Mouse (Mus musculus) Patski (cell line): ENCODE measurements around the gene Ftcd. TPM values are rescaled to one million over a fixed set of nuclear protein-coding genes. Genes with fewer than 3 reads are reported as not detected.

Experiments
- ATAC-seq: fragments of 100-300 bp; one replicate; pipeline ENCODE4 v1.8.0; 2021
- CTCF ChIA-PET: fragments of 350-600 bp; sonication (Branson Sonifier 250); formaldehyde crosslinking; loops from one replicate; lab custom pipeline; 2022; ENCODE audit warnings: inconsistent platforms; lab: Charles Lee
- POLR2A ChIA-PET: fragments of 350-600 bp; sonication (Branson Sonifier 250); formaldehyde crosslinking; loops from one replicate; lab custom pipeline; 2022; ENCODE audit warnings: antibody characterized with exemption, inconsistent platforms; lab: Charles Lee
- DNase-seq: peaks from one replicate; pipeline ENCODE4 v3.0.0-alpha.2; 2011; ENCODE audit warnings: low read depth, low spot score
- H3K27me3 ChIP-seq: fragments of 371-371 bp; one replicate; pipeline ENCODE4 v1.5.1; 2021
- CTCF ChIP-seq: fragments of 100-300 bp; IDR thresholded peaks from one replicate; pipeline ENCODE4 v1.5.1; 2021
- in situ Hi-C: fragments of 300-500 bp; cut with MboI; formaldehyde crosslinking; loops from 3 replicates; pipeline ENCODE4 v1.11.1; 2018; ENCODE audit warnings: low pct_unique_long_range_greater_than_20kb, mixed read lengths
- polyA plus RNA-seq: library from polyadenylated mRNA; unstranded; gene quantifications from one replicate; pipeline ENCODE4 v1.2.3, GENCODE M21; 2021

Ftcd gene
- 0.17 TPM for polyA plus RNA-seq

- TF ChIP-seq CTCF, result no peak
- ATAC-seq, result no peak
- ChIA-PET CTCF (interaction anchor here (1.1 kb wide), 1 partner anchor 62 kb away, joined by 4 read pairs; no protein-coding TSS in a partner anchor), POLR2A (no interaction called here)
- H3K27me3 ChIP-seq, result no peaks in the 10 kb centered on the region
- in situ Hi-C loops, result no loop called here
- no peak for DNase-seq
These were observed at the start of gene Ftcd for GRCm38 (mm10) chr10:76575374-76575773. Gene Ftcd, plus strand, starts transcription at chr10:76575648.

- peaks cover 6% of the 10 kb centered on the region for H3K27me3 ChIP-seq
- ChIA-PET POLR2A (interaction anchor here (1.0 kb wide), 1 partner anchor 21 kb away, joined by 3 read pairs; no protein-coding TSS in a partner anchor), CTCF (no interaction called here)
- in situ Hi-C loops, result no loop called here
- ATAC-seq (no peak), DNase-seq (no peak)
- no peak for TF ChIP-seq CTCF
These were observed 44.5 kb upstream of the Ftcd start for GRCm38 (mm10) chr10:76530922-76531321.

GRCm38 (mm10) chr10:76531375-76531774 is 44.1 kb upstream of the Ftcd start, which contains the start of gene Lss:
Gene Lss, plus strand, starts transcription at chr10:76531588.
- no peak for TF ChIP-seq CTCF
- DNase-seq (peak; percentile 66), ATAC-seq (peak; percentile 97)
- POLR2A ChIA-PET, result interaction anchor here (1.0 kb wide), 1 partner anchor 22 kb away, joined by 3 read pairs; no protein-coding TSS in a partner anchor
- CTCF ChIA-PET, result no interaction called here
- peaks cover 6% of the 10 kb centered on the region for H3K27me3 ChIP-seq
- in situ Hi-C loops, result no loop called here

- in situ Hi-C loops, result no loop called here
- ATAC-seq, result peak; percentile 23
These were observed 43.6 kb upstream of the Ftcd start for GRCm38 (mm10) chr10:76531828-76532227.

GRCm38 (mm10) chr10:76535526-76535925 is 39.9 kb upstream of the Ftcd start:
- TF ChIP-seq CTCF, result no peak
- DNase-seq (no peak), ATAC-seq (no peak)
- in situ Hi-C loops, result no loop called here
- H3K27me3 ChIP-seq, result no peaks in the 10 kb centered on the region
- POLR2A ChIA-PET, result no interaction called here
- CTCF ChIA-PET, result no interaction called here

More at GRCm38 (mm10) chr10:76531828-76532227, 43.6 kb upstream of the Ftcd start:
- CTCF ChIA-PET, result no interaction called here
- no peak for DNase-seq
- peaks cover 6% of the 10 kb centered on the region for H3K27me3 ChIP-seq
- no peak for TF ChIP-seq CTCF
- POLR2A ChIA-PET, result no interaction called here

- peak; percentile 45 for ATAC-seq
These were observed 37.8 kb upstream of the Ftcd start for GRCm38 (mm10) chr10:76537619-76538018.

GRCm38 (mm10) chr10:76541336-76542085 is 33.9 kb upstream of the Ftcd start:
- in situ Hi-C loops, result no loop called here

More at GRCm38 (mm10) chr10:76537619-76538018, 37.8 kb upstream of the Ftcd start:
- peak; percentile 49 for DNase-seq
- no peak for TF ChIP-seq CTCF
- H3K27me3 ChIP-seq, result no peaks in the 10 kb centered on the region
- in situ Hi-C loops, result no loop called here
- POLR2A ChIA-PET, result interaction anchor here (0.6 kb wide), 1 partner anchor 109 kb away, joined by 4 read pairs; no protein-coding TSS in a partner anchor
- CTCF ChIA-PET, result no interaction called here

GRCm38 (mm10) chr10:76542636-76543375 is 32.6 kb upstream of the Ftcd start:
- no peak for TF ChIP-seq CTCF
- CTCF ChIA-PET, result no interaction called here
- POLR2A ChIA-PET, result interaction anchor here (0.6 kb wide), 1 partner anchor 52 kb away, joined by 3 read pairs; no protein-coding TSS in a partner anchor
- in situ Hi-C loops, result no loop called here
- no peaks in the 10 kb centered on the region for H3K27me3 ChIP-seq
- ATAC-seq, result no peak
- peak; percentile 41 for DNase-seq

More at GRCm38 (mm10) chr10:76541336-76542085, 33.9 kb upstream of the Ftcd start:
- ATAC-seq, result no peak
- no peak for DNase-seq
- no peaks in the 10 kb centered on the region for H3K27me3 ChIP-seq
- no peak for TF ChIP-seq CTCF
- ChIA-PET CTCF (no interaction called here), POLR2A (no interaction called here)

GRCm38 (mm10) chr10:76546566-76546965 is 28.9 kb upstream of the Ftcd start:
- in situ Hi-C loops, result no loop called here
- ATAC-seq, result no peak
- ChIA-PET CTCF (no interaction called here), POLR2A (interaction anchor here (0.9 kb wide), 1 partner anchor 45 kb away, joined by 3 read pairs; no protein-coding TSS in a partner anchor)
- H3K27me3 ChIP-seq, result no peaks in the 10 kb centered on the region
- DNase-seq, result no peak
- TF ChIP-seq CTCF, result no peak

- in situ Hi-C loops, result no loop called here
- ATAC-seq (no peak), DNase-seq (no peak)
- H3K27me3 ChIP-seq, result no peaks in the 10 kb centered on the region
- no peak for TF ChIP-seq CTCF
- ChIA-PET POLR2A (no interaction called here), CTCF (no interaction called here)
These were observed 27.2 kb upstream of the Ftcd start for GRCm38 (mm10) chr10:76548218-76548617.
